Mouse (Mus musculus) hindbrain, embryonic 14.5 days (tissue): ENCODE measurements at regions not wholly inside any gene's neighbourhood (a gene's known extent, or its start where the extent isn't known, plus 50 kb on each side); places are given as distances from the start of the nearest gene placed in this dataset.

Experiments used
- ATAC-seq: fragments of 200-750 bp; cut with Nextera tagmentation; 2 replicates; pipeline ENCODE4 v1.8.0; 2017; ENCODE audit warnings: moderate number of reproducible peaks, mild to moderate bottlenecking, moderate TSS enrichment, moderate library complexity; ENCODE audit not compliant: low FRiP score
- DNase-seq: peaks from one replicate; pipeline ENCODE4 v3.0.0-alpha.2; 2015; ENCODE audit warnings: low spot score
- H3K27ac ChIP-seq: fragments of 300-500 bp; sonication (generic); 2 replicates; pipeline ENCODE4 v1.5.1; 2014; ENCODE audit warnings: mild to moderate bottlenecking, moderate library complexity
- H3K27me3 ChIP-seq: fragments of 300-500 bp; sonication (generic); 2 replicates; pipeline ENCODE4 v1.6.1; 2014; ENCODE audit warnings: mild to moderate bottlenecking, low read length, mixed read lengths; ENCODE audit not compliant: control insufficient read depth, insufficient read depth
- H3K36me3 ChIP-seq: fragments of 300-500 bp; sonication (generic); replicated peaks from 2 replicates; pipeline ENCODE4 v1.6.1; 2014; ENCODE audit not compliant: control insufficient read depth, insufficient read depth
- H3K4me1 ChIP-seq: fragments of 300-500 bp; sonication (generic); replicated peaks from 2 replicates; pipeline ENCODE4 v1.6.1; 2014; ENCODE audit warnings: antibody characterized with exemption, low read length, mixed read lengths; ENCODE audit not compliant: control insufficient read depth, insufficient read depth
- H3K4me2 ChIP-seq: fragments of 300-500 bp; sonication (generic); replicated peaks from 2 replicates; pipeline ENCODE4 v1.6.1; 2014; ENCODE audit warnings: mild to moderate bottlenecking, moderate library complexity
- H3K4me3 ChIP-seq: fragments of 300-500 bp; sonication (generic); replicated peaks from 2 replicates; pipeline ENCODE4 v1.5.1; 2014; ENCODE audit warnings: mild to moderate bottlenecking, low read length
- H3K9ac ChIP-seq: fragments of 300-500 bp; sonication (generic); 2 replicates; pipeline ENCODE4 v1.6.1; 2014
- H3K9me3 ChIP-seq: fragments of 300-500 bp; sonication (generic); 2 replicates; pipeline ENCODE4 v1.6.1; 2016; ENCODE audit warnings: low read length; ENCODE audit not compliant: control insufficient read depth
- WGBS: fragments of 180-500 bp; shearing (Covaris S2); extraction: QIAGEN DNeasy Blood & Tissue Kit; methylation state at CpG from one replicate; pipeline ENCODE4 v1.1.7; 2014; 5-methylcytosine and 5-hydroxymethylcytosine counted together

GRCm38 (mm10) chr15:36719241-36719640 is 288.3 kb downstream of the Zfp706 start:
- WGBS = 74% methylated on average over 2 of the region's 2 CpGs
- H3K27me3 ChIP-seq = no peaks in the 10 kb centered on the region

GRCm38 (mm10) chr15:36717835-36718234 is 289.7 kb downstream of the Zfp706 start:
- 78% methylated on average over 6 of the region's 6 CpGs for WGBS
- ATAC-seq = no peak
- no peaks in the 10 kb centered on the region for H3K36me3 ChIP-seq
- H3K9ac ChIP-seq = no peak overlapping the region
- H3K4me1 ChIP-seq = no peaks in the 10 kb centered on the region; the same call in 1 of the 2 replicates
- H3K9me3 ChIP-seq = no peaks in the 10 kb centered on the region
- no peak overlapping the region for H3K4me2 ChIP-seq
- no peak for DNase-seq
- H3K27ac ChIP-seq = no peak overlapping the region
- H3K4me3 ChIP-seq = no peak overlapping the region
- no peaks in the 10 kb centered on the region for H3K27me3 ChIP-seq

More at GRCm38 (mm10) chr15:36719241-36719640, 288.3 kb downstream of the Zfp706 start:
- Histone ChIP-seq H3K4me1 (no peaks in the 10 kb centered on the region; the same call in 1 of the 2 replicates), H3K27ac (no peak overlapping the region), H3K4me2 (no peak overlapping the region), H3K4me3 (no peak overlapping the region), H3K9me3 (no peaks in the 10 kb centered on the region), H3K36me3 (no peaks in the 10 kb centered on the region), H3K9ac (no peak overlapping the region)
- DNase-seq (no peak), ATAC-seq (no peak)

- Histone ChIP-seq H3K4me3 (no peak overlapping the region), H3K9ac (0 out of 2 replicates have a peak overlapping the region, but pooled peaks have one; percentile 37), H3K27ac (peak overlapping the region; percentile 53; the same call in 1 of the 2 replicates), H3K4me1 (no peaks in the 10 kb centered on the region), H3K36me3 (no peaks in the 10 kb centered on the region), H3K9me3 (no peaks in the 10 kb centered on the region), H3K27me3 (no peaks in the 10 kb centered on the region), H3K4me2 (peak overlapping the region; percentile 41)
- DNase-seq (no peak), ATAC-seq (no peak)
Observed at GRCm38 (mm10) chr15:36716686-36717038, 290.9 kb downstream of the Zfp706 start.

GRCm38 (mm10) chr15:36715745-36716685 is 291.6 kb downstream of the Zfp706 start:
- Histone ChIP-seq H3K9ac (peak overlapping the region; percentile 37), H3K4me2 (peak overlapping the region; percentile 41), H3K27me3 (no peaks in the 10 kb centered on the region), H3K36me3 (no peaks in the 10 kb centered on the region), H3K4me3 (peak overlapping the region; percentile 15), H3K4me1 (no peaks in the 10 kb centered on the region), H3K9me3 (no peaks in the 10 kb centered on the region), H3K27ac (peak overlapping the region; percentile 53; the same call in 1 of the 2 replicates)
- 20% methylated on average over 26 of the region's 26 CpGs for WGBS
- peak; percentile 87 for DNase-seq
- peak; percentile 86 for ATAC-seq

- ATAC-seq (peak; percentile 21; the same call in 1 of the 2 replicates), DNase-seq (no peak)
- no peak overlapping the region for H3K4me3 ChIP-seq
- no peaks in the 10 kb centered on the region for H3K9me3 ChIP-seq
- no peak overlapping the region for H3K9ac ChIP-seq
- H3K27me3 ChIP-seq = no peaks in the 10 kb centered on the region
- H3K27ac ChIP-seq = no peak overlapping the region
- 89% methylated on average over 6 of the region's 6 CpGs for WGBS
- no peak overlapping the region for H3K4me2 ChIP-seq
- H3K4me1 ChIP-seq = no peaks in the 10 kb centered on the region
- H3K36me3 ChIP-seq = no peaks in the 10 kb centered on the region
Observed at GRCm38 (mm10) chr15:36715159-36715558, 292.4 kb downstream of the Zfp706 start.

GRCm38 (mm10) chr15:36709788-36710187 is 297.8 kb downstream of the Zfp706 start:
- 69% methylated on average over 3 of the region's 3 CpGs for whole genome bisulfite sequencing
- no peak overlapping the region for H3K4me2 ChIP-seq

GRCm38 (mm10) chr15:36708471-36708870 is 299.1 kb downstream of the Zfp706 start:
- H3K27ac ChIP-seq = no peak overlapping the region
- no peaks in the 10 kb centered on the region for H3K4me1 ChIP-seq
- no peaks in the 10 kb centered on the region for H3K27me3 ChIP-seq
- peak; percentile 73 for DNase-seq
- 10% methylated on average over 3 of the region's 3 CpGs for WGBS
- ATAC-seq = peak; percentile 75
- no peak overlapping the region for H3K4me3 ChIP-seq
- H3K9me3 ChIP-seq = no peaks in the 10 kb centered on the region
- H3K9ac ChIP-seq = no peak overlapping the region
- H3K4me2 ChIP-seq = no peak overlapping the region
- no peaks in the 10 kb centered on the region for H3K36me3 ChIP-seq

More at GRCm38 (mm10) chr15:36709788-36710187, 297.8 kb downstream of the Zfp706 start:
- Histone ChIP-seq H3K9ac (no peak overlapping the region), H3K27ac (no peak overlapping the region), H3K9me3 (no peaks in the 10 kb centered on the region), H3K4me1 (no peaks in the 10 kb centered on the region), H3K36me3 (no peaks in the 10 kb centered on the region), H3K4me3 (no peak overlapping the region), H3K27me3 (no peaks in the 10 kb centered on the region)
- DNase-seq = no peak
- no peak for ATAC-seq

GRCm38 (mm10) chr15:36705990-36706389 is 301.6 kb downstream of the Zfp706 start:
- 0 out of 2 replicates have a peak, but pooled peaks have one; percentile 64 for ATAC-seq
- WGBS = 54% methylated on average over 4 of the region's 4 CpGs
- no peaks in the 10 kb centered on the region for H3K27me3 ChIP-seq

GRCm38 (mm10) chr15:36705391-36705790 is 302.2 kb downstream of the Zfp706 start:
- no peaks in the 10 kb centered on the region for H3K4me1 ChIP-seq
- no peaks in the 10 kb centered on the region for H3K9me3 ChIP-seq
- no peak overlapping the region for H3K4me2 ChIP-seq
- 70% methylated on average over 2 of the region's 2 CpGs for WGBS
- H3K27me3 ChIP-seq = no peaks in the 10 kb centered on the region
- DNase-seq = no peak
- H3K4me3 ChIP-seq = no peak overlapping the region
- H3K27ac ChIP-seq = no peak overlapping the region
- ATAC-seq = no peak
- H3K36me3 ChIP-seq = no peaks in the 10 kb centered on the region
- no peak overlapping the region for H3K9ac ChIP-seq

More at GRCm38 (mm10) chr15:36705990-36706389, 301.6 kb downstream of the Zfp706 start:
- Histone ChIP-seq H3K9ac (no peak overlapping the region), H3K36me3 (no peaks in the 10 kb centered on the region), H3K4me1 (no peaks in the 10 kb centered on the region), H3K9me3 (no peaks in the 10 kb centered on the region), H3K27ac (no peak overlapping the region), H3K4me3 (no peak overlapping the region), H3K4me2 (no peak overlapping the region)
- peak; percentile 76 for DNase-seq
